Mouse (Mus musculus) midbrain, embryonic 16.5 days (tissue): ENCODE results near the gene 1700001P01Rik. TPM values are rescaled to one million over a fixed set of nuclear protein-coding genes. Genes with fewer than 3 reads are reported as not detected.

Source experiments
- ATAC-seq: fragments of 200-750 bp; cut with Nextera tagmentation; 2 replicates; pipeline ENCODE4 v1.8.0; 2017; ENCODE audit warnings: moderate TSS enrichment
- H3K27ac ChIP-seq: fragments of 300-500 bp; sonication (generic); 2 replicates; pipeline ENCODE4 v1.5.1; 2014; ENCODE audit warnings: mild to moderate bottlenecking, low read length, mixed read lengths
- H3K27me3 ChIP-seq: fragments of 300-500 bp; sonication (generic); 2 replicates; pipeline ENCODE4 v1.6.1; 2014; ENCODE audit warnings: low read depth, low read length, mixed read lengths; ENCODE audit not compliant: control insufficient read depth, insufficient read depth
- H3K36me3 ChIP-seq: fragments of 300-500 bp; sonication (generic); 2 replicates; pipeline ENCODE4 v1.6.1; 2014; ENCODE audit warnings: mild to moderate bottlenecking, low read length, moderate library complexity, mixed read lengths; ENCODE audit not compliant: control insufficient read depth, insufficient read depth
- H3K4me1 ChIP-seq: fragments of 300-500 bp; sonication (generic); 2 replicates; pipeline ENCODE4 v1.6.1; 2014; ENCODE audit warnings: mild to moderate bottlenecking, low read length, mixed read lengths; ENCODE audit not compliant: control insufficient read depth, insufficient read depth
- H3K4me2 ChIP-seq: fragments of 300-500 bp; sonication (generic); 2 replicates; pipeline ENCODE4 v1.6.1; 2014; ENCODE audit warnings: mild to moderate bottlenecking, low read length, mixed read lengths
- H3K4me3 ChIP-seq: fragments of 300-500 bp; sonication (generic); 2 replicates; pipeline ENCODE4 v1.5.1; 2014; ENCODE audit warnings: low read depth, mild to moderate bottlenecking, low read length, moderate library complexity, mixed read lengths
- H3K9ac ChIP-seq: fragments of 300-500 bp; sonication (generic); 2 replicates; pipeline ENCODE4 v1.6.1; 2014; ENCODE audit warnings: low read depth, low read length, mixed read lengths
- H3K9me3 ChIP-seq: fragments of 300-500 bp; sonication (generic); replicated peaks from 2 replicates; pipeline ENCODE4 v1.6.1; 2014; ENCODE audit warnings: mild to moderate bottlenecking, low read length, mixed read lengths; ENCODE audit not compliant: control insufficient read depth, poor library complexity, severe bottlenecking
- WGBS: fragments of 180-500 bp; shearing (Covaris S2); extraction: QIAGEN DNeasy Blood & Tissue Kit; methylation state at CpG from one replicate; pipeline ENCODE4 v1.1.7; 2014; 5-methylcytosine and 5-hydroxymethylcytosine counted together
- polyA plus RNA-seq: library from polyadenylated mRNA; unstranded; fragments of >200 nt; fragmentation: Nextera tagmentation; extraction: Ambion mirVana; gene quantifications from 2 replicates; pipeline ENCODE4 v1.2.1, GENCODE M21; 2015

The 1700001P01Rik gene
- polyA plus RNA-seq, 1 experiment from 2014 or later: 0.74 TPM

DNA sequence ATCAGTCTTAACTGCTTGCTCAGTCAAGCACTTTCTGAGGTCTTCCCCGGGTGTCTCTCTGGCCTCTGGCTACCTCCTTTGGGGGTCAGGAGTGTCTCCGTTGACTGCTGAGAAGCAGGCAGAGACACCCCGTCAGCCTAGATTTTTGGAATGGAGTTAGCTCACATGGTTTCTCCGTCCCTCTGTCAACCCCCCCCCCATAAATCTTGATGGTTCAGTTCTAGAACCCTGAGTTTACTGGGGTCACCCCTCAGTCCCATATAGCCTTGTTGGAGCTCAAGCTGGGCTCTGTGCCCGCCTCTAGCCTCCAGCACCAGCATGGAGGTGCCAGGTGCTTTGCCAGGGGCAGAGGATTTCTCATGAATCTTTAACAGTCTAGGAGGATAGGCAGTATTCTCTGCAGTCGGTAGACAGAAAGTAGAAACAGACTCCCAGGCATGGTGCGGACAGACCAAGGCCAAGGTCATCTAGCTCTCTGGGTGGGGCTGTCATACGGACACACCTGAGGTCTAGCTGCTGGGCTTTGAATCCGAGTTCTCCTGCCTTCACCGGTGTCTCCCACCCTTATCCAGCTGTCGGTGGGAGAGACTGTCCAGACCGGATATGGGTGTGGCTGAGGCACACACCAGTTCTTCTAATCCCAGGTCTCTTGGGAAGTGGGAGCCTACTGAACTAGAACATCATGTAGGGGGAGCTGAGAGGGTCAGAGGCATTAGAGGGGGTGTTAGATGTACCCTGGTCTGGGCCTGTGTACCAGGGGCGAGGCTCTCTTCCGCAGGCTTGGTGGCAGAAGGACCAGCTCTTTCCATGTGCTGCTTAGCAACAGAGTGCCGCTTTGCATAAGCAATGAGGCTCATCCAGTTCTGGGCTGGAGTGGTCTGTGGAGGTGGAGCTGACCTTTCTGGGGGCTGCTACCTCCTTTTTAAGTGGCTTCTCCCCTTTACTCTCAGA, 30.2 kb upstream of the 1700001P01Rik start:
- 30% methylated on average over 15 of the region's 15 CpGs for WGBS

DNA sequence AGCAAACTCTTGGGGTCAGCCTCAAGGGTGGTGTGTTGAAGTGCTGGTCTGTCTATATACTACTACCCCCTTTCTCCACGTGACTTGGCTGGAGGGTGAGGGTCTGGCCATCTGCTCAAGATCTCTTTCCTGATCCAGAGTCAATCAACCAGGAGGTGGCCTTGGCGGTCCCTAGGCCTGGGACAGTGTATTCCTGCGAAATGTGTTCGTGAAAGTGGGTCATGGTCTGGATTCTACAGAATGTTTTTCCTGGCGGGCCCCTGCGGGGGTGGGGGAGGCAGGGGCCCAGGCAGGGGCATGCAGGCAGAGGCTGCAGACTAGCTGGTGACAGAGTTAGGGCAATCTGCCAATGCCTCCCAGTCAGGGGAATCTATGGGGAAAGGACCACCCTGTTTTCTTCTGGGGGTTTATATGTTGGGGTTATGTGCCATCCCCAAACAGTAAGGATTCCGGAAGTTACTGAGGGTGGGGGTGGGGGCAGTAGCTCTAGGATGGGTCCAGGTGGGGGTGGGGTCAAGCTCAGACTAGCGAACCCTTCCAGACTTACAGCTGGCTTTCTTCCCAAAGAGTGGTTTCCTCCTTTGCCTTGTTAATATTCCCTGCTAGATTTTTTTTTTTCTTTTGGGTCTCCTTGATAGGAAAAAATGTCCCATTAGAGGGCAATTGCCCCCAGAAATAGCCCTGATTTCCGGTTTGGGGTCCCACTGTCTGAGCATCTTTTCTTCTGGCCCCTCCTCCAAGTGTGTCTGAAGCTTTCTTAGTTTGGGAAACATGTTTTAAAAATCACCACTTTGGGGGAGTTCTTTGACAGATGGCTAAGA, 29.3 kb upstream of the 1700001P01Rik start:
- Histone ChIP-seq H3K9me3 (no peaks in the 10 kb centered on the region), H3K4me2 (peak overlapping the region; percentile 46), H3K36me3 (peaks cover 6% of the 10 kb centered on the region; the same call in 1 of the 2 replicates), H3K9ac (peak overlapping the region; percentile 37; the same call in 1 of the 2 replicates), H3K4me3 (no peak overlapping the region), H3K27ac (peak overlapping the region; percentile 72), H3K27me3 (no peaks in the 10 kb centered on the region), H3K4me1 (peaks cover 59% of the 10 kb centered on the region)
- no peak for ATAC-seq
- 21% methylated on average over 9 of the region's 9 CpGs for WGBS

More for the DNA sequence above, 30.2 kb upstream of the 1700001P01Rik start:
- Histone ChIP-seq H3K9me3 (no peaks in the 10 kb centered on the region), H3K4me2 (peak overlapping the region; percentile 46), H3K4me1 (peaks cover 66% of the 10 kb centered on the region), H3K27me3 (no peaks in the 10 kb centered on the region), H3K27ac (peak overlapping the region; percentile 70), H3K9ac (peak overlapping the region; percentile 45), H3K4me3 (peak overlapping the region; percentile 21; the same call in 1 of the 2 replicates), H3K36me3 (peaks cover 6% of the 10 kb centered on the region; the same call in 1 of the 2 replicates)
- peak; percentile 49 for ATAC-seq

GRCm38 (mm10) chr11:97803847-97804246, 28.1 kb upstream of the 1700001P01Rik start:
- ATAC-seq: no peak
- 78% methylated on average over 5 of the region's 5 CpGs for WGBS
- no peak overlapping the region for H3K9ac ChIP-seq
- no peaks in the 10 kb centered on the region for H3K9me3 ChIP-seq
- H3K27me3 ChIP-seq: no peaks in the 10 kb centered on the region
- no peak overlapping the region for H3K4me3 ChIP-seq
- H3K4me2 ChIP-seq: no peak overlapping the region
- H3K36me3 ChIP-seq: 0 out of 2 replicates have a peak, but pooled peaks cover 3% of the 10 kb centered on the region
- H3K27ac ChIP-seq: no peak overlapping the region
- H3K4me1 ChIP-seq: peaks cover 52% of the 10 kb centered on the region

- Histone ChIP-seq H3K4me1 (peaks cover 50% of the 10 kb centered on the region), H3K9me3 (no peaks in the 10 kb centered on the region), H3K4me2 (peak overlapping the region; percentile 76), H3K36me3 (0 out of 2 replicates have a peak, but pooled peaks cover 1% of the 10 kb centered on the region), H3K27ac (no peak overlapping the region), H3K4me3 (no peak overlapping the region), H3K27me3 (no peaks in the 10 kb centered on the region), H3K9ac (no peak overlapping the region)
- ATAC-seq: no peak
- WGBS: 33% methylated on average over 6 of the region's 6 CpGs
Measured at GRCm38 (mm10) chr11:97802495-97802894, 26.8 kb upstream of the 1700001P01Rik start.

DNA sequence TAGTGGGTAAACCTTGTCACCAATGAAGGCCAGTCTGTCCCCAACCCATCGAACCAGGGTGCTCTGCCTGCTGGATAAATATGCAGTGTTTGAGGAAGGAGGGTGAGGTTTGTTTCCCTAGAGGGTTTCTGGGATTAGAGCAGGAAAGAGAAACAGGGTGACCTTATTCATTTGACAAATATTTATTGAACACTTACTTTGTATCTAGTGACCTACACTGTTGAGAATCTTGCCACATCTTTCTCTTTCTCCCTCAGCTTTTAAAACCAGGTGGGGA, 26.4 kb upstream of the 1700001P01Rik start:
- WGBS: 60% methylated on average over 1 of the region's 1 CpGs
- H3K27ac ChIP-seq: no peak overlapping the region
- H3K36me3 ChIP-seq: no peaks in the 10 kb centered on the region
- H3K4me1 ChIP-seq: peaks cover 50% of the 10 kb centered on the region
- no peaks in the 10 kb centered on the region for H3K9me3 ChIP-seq
- peak overlapping the region; percentile 76 for H3K4me2 ChIP-seq
- peak overlapping the region; percentile 92 for H3K4me3 ChIP-seq
- ATAC-seq: no peak
- no peaks in the 10 kb centered on the region for H3K27me3 ChIP-seq
- peak overlapping the region; percentile 98; the same call in 1 of the 2 replicates for H3K9ac ChIP-seq

GRCm38 (mm10) chr11:97801409-97802193, 25.9 kb upstream of the 1700001P01Rik start:
- no peaks in the 10 kb centered on the region for H3K9me3 ChIP-seq
- H3K36me3 ChIP-seq: no peaks in the 10 kb centered on the region
- peaks cover 49% of the 10 kb centered on the region for H3K4me1 ChIP-seq
- H3K27ac ChIP-seq: peak overlapping the region; percentile 98
- no peaks in the 10 kb centered on the region for H3K27me3 ChIP-seq
- WGBS: 28% methylated on average over 8 of the region's 8 CpGs
- peak overlapping the region; percentile 92 for H3K4me3 ChIP-seq
- H3K9ac ChIP-seq: peak overlapping the region; percentile 98
- no peak for ATAC-seq
- H3K4me2 ChIP-seq: peak overlapping the region; percentile 76

GRCm38 (mm10) chr11:97800691-97801408, 25.1 kb upstream of the 1700001P01Rik start:
- no peak for ATAC-seq
- Histone ChIP-seq H3K4me1 (peaks cover 42% of the 10 kb centered on the region), H3K27ac (peak overlapping the region; percentile 98), H3K27me3 (no peaks in the 10 kb centered on the region), H3K4me3 (peak overlapping the region; percentile 92), H3K9me3 (no peaks in the 10 kb centered on the region), H3K36me3 (no peaks in the 10 kb centered on the region), H3K4me2 (peak overlapping the region; percentile 76), H3K9ac (peak overlapping the region; percentile 98)
- WGBS: 7% methylated on average over 17 of the region's 17 CpGs
